8 mouse cellular contexts compared by ENCODE assay signal in genomic region chr10:80248437-80248836, GRCm38 (mm10). TPM values are rescaled to one million over a fixed set of nuclear protein-coding genes. Genes with fewer than 3 reads are reported as not detected.
DNase-seq lines count a peak whose midpoint lies in the region; ATAC-seq and TF ChIP-seq lines count a peak whose summit lies in the region.
"Not testable (repeated sequence)": the region's sequence is repeated elsewhere in the genome, so short reads cannot be mapped to it uniquely, and the experiment has no call there.

No protein-coding gene starts in this region.

- H3K27ac ChIP-seq in ES-Bruce4 (ENCODE audit: insufficient read depth, low read length); heart, embryonic 11.5 days (ENCODE audit: low read depth, low read length); hindbrain, embryonic 16.5 days (ENCODE audit: low read depth, low read length); limb, embryonic 10.5 days; midbrain, embryonic 13.5 days; stomach, embryonic 15.5 days: not testable (repeated sequence)
- peak overlapping the region; percentile 94; the same call in 1 of the 2 replicates for H3K27ac ChIP-seq in liver, embryonic 16.5 days (ENCODE audit: low read length)

- H3K9me3 ChIP-seq in ES-Bruce4 (replicated peaks; ENCODE audit: control insufficient read depth, insufficient read depth, low read length, poor library complexity, severe bottlenecking); erythroblast, embryonic 14.5 days (ENCODE audit: control insufficient read depth, low read length); heart, embryonic 11.5 days (replicated peaks; ENCODE audit: control insufficient read depth, low read length); hindbrain, embryonic 16.5 days (ENCODE audit: control insufficient read depth, low read length); limb, embryonic 10.5 days (replicated peaks); liver, embryonic 16.5 days (replicated peaks; ENCODE audit: control insufficient read depth, low read length); midbrain, embryonic 13.5 days; stomach, embryonic 15.5 days: not testable (repeated sequence)

- ATAC-seq in heart, embryonic 11.5 days (replicated peaks; ENCODE audit: insufficient number of reproducible peaks, low FRiP score, low TSS enrichment); hindbrain, embryonic 16.5 days; liver, embryonic 16.5 days (ENCODE audit: low read depth); midbrain, embryonic 13.5 days; stomach, embryonic 15.5 days (ENCODE audit: insufficient read depth, low FRiP score, low read depth): not testable (repeated sequence)

- H3K4me3 ChIP-seq in ES-Bruce4 (ENCODE audit: low read depth, low read length) = peak overlapping the region; percentile 95; the same call in 1 of the 2 replicates
- H3K4me3 ChIP-seq in erythroblast, embryonic 14.5 days (replicated peaks) = peak overlapping the region; percentile 82
- H3K4me3 ChIP-seq in heart, embryonic 11.5 days (ENCODE audit: low read depth, low read length) = peak overlapping the region; percentile 95
- H3K4me3 ChIP-seq in hindbrain, embryonic 16.5 days (ENCODE audit: low read length) = peak overlapping the region; percentile 81
- peak overlapping the region; percentile 84 for H3K4me3 ChIP-seq in limb, embryonic 10.5 days
- H3K4me3 ChIP-seq in liver, embryonic 16.5 days (ENCODE audit: low read depth, low read length) = peak overlapping the region; percentile 88
- peak overlapping the region; percentile 61; the same call in 1 of the 2 replicates for H3K4me3 ChIP-seq in midbrain, embryonic 13.5 days (replicated peaks)
- peak overlapping the region; percentile 71 for H3K4me3 ChIP-seq in stomach, embryonic 15.5 days (replicated peaks)

- not testable (repeated sequence) for H3K36me3 ChIP-seq in ES-Bruce4 (ENCODE audit: control insufficient read depth, insufficient read depth, low read length, poor library complexity, severe bottlenecking); hindbrain, embryonic 16.5 days (ENCODE audit: control insufficient read depth, insufficient read depth, low read length); liver, embryonic 16.5 days (ENCODE audit: control insufficient read depth, insufficient read depth)
- peaks cover 48% of the 10 kb centered on the region for H3K36me3 ChIP-seq in erythroblast, embryonic 14.5 days (ENCODE audit: control insufficient read depth)
- H3K36me3 ChIP-seq in heart, embryonic 11.5 days (ENCODE audit: control insufficient read depth, insufficient read depth, low read length) = peaks cover 12% of the 10 kb centered on the region
- H3K36me3 ChIP-seq in limb, embryonic 10.5 days = peaks cover 31% of the 10 kb centered on the region
- peaks cover 16% of the 10 kb centered on the region for H3K36me3 ChIP-seq in midbrain, embryonic 13.5 days
- peaks cover 16% of the 10 kb centered on the region for H3K36me3 ChIP-seq in stomach, embryonic 15.5 days

- DNase-seq in limb, embryonic 10.5 days (ENCODE audit: low spot score) = not testable (repeated sequence)

- not testable (repeated sequence) for H3K9ac ChIP-seq in ES-Bruce4 (ENCODE audit: low read depth, poor library complexity, severe bottlenecking); heart, embryonic 11.5 days (ENCODE audit: low read depth, low read length); hindbrain, embryonic 16.5 days (ENCODE audit: low read depth, low read length); midbrain, embryonic 13.5 days (replicated peaks); stomach, embryonic 15.5 days
- peak overlapping the region; percentile 40; the same call in 1 of the 2 replicates for H3K9ac ChIP-seq in liver, embryonic 16.5 days (ENCODE audit: low read depth, low read length)

- peak overlapping the region; percentile 95 for H3K4me2 ChIP-seq in heart, embryonic 11.5 days
- H3K4me2 ChIP-seq in hindbrain, embryonic 16.5 days (ENCODE audit: low read length) = peak overlapping the region; percentile 48
- peak overlapping the region; percentile 87 for H3K4me2 ChIP-seq in liver, embryonic 16.5 days (ENCODE audit: low read depth, low read length)
- H3K4me2 ChIP-seq in midbrain, embryonic 13.5 days (replicated peaks) = peak overlapping the region; percentile 7; the same call in 1 of the 2 replicates
- H3K4me2 ChIP-seq in stomach, embryonic 15.5 days = peak overlapping the region; percentile 71

- H3K4me1 ChIP-seq in ES-Bruce4 (ENCODE audit: control insufficient read depth, insufficient read depth, low read length) = not testable (repeated sequence)
- H3K4me1 ChIP-seq in erythroblast, embryonic 14.5 days (ENCODE audit: control insufficient read depth) = peaks cover 63% of the 10 kb centered on the region
- peaks cover 17% of the 10 kb centered on the region for H3K4me1 ChIP-seq in heart, embryonic 11.5 days (ENCODE audit: control insufficient read depth, insufficient read depth, low read length)
- H3K4me1 ChIP-seq in hindbrain, embryonic 16.5 days (ENCODE audit: control insufficient read depth, insufficient read depth, low read depth, low read length) = peaks cover 17% of the 10 kb centered on the region
- peaks cover 24% of the 10 kb centered on the region for H3K4me1 ChIP-seq in limb, embryonic 10.5 days
- peaks cover 33% of the 10 kb centered on the region for H3K4me1 ChIP-seq in liver, embryonic 16.5 days (ENCODE audit: control insufficient read depth, low read depth, low read length)
- peaks cover 41% of the 10 kb centered on the region for H3K4me1 ChIP-seq in midbrain, embryonic 13.5 days (replicated peaks)
- H3K4me1 ChIP-seq in stomach, embryonic 15.5 days = peaks cover 16% of the 10 kb centered on the region

- not testable (repeated sequence) for H3K27me3 ChIP-seq in ES-Bruce4 (ENCODE audit: control insufficient read depth, insufficient read depth, low read length, poor library complexity, severe bottlenecking); erythroblast, embryonic 14.5 days (ENCODE audit: control insufficient read depth); heart, embryonic 11.5 days (ENCODE audit: control insufficient read depth, insufficient read depth, low read length); hindbrain, embryonic 16.5 days (replicated peaks; ENCODE audit: control insufficient read depth, insufficient read depth, low read length); limb, embryonic 10.5 days (ENCODE audit: low read depth, poor library complexity, severe bottlenecking); liver, embryonic 16.5 days (ENCODE audit: control insufficient read depth, insufficient read depth, low read depth, low read length); midbrain, embryonic 13.5 days; stomach, embryonic 15.5 days (replicated peaks)

- WGBS in heart, embryonic 11.5 days (ENCODE audit: insufficient replicate concordance) = 47% methylated on average over 3 of the region's 3 CpGs
- WGBS in hindbrain, embryonic 16.5 days = 50% methylated on average over 3 of the region's 3 CpGs
- WGBS in limb, embryonic 10.5 days = 46% methylated on average over 3 of the region's 3 CpGs
- 23% methylated on average over 3 of the region's 3 CpGs for WGBS in liver, embryonic 16.5 days (ENCODE audit: insufficient replicate concordance)
- 53% methylated on average over 3 of the region's 3 CpGs for WGBS in midbrain, embryonic 13.5 days
- 35% methylated on average over 3 of the region's 3 CpGs for WGBS in stomach, embryonic 15.5 days

- TF ChIP-seq CTCF in ES-Bruce4 (IDR thresholded peaks at IDR 0.05; ENCODE audit: low read depth, low read length) = not testable (repeated sequence)

- TF ChIP-seq EP300 in ES-Bruce4 (IDR thresholded peaks at IDR 0.05; ENCODE audit: insufficient read depth, low read depth, low read length) = not testable (repeated sequence)

- TF ChIP-seq POLR2A in ES-Bruce4 (IDR thresholded peaks at IDR 0.05; ENCODE audit: insufficient read depth, low read length) = not testable (repeated sequence)

RNA-seq across cellular contexts. Expression of gene Ndufs7, which starts 0.5 kb away (rescaled TPM):
- 63.9 and 72.8 TPM in 2 replicates for polyA plus RNA-seq in ES-Bruce4 (2011; ENCODE audit: insufficient read depth, insufficient read length, low read depth, missing spikeins)
- polyA plus RNA-seq in erythroblast, embryonic 14.5 days (2012) = 19.0 and 28.9 TPM in 2 replicates
- polyA plus RNA-seq in heart, embryonic 11.5 days (2014; fragmentation: Nextera tagmentation; extraction: Ambion mirVana) = 499 and 501 TPM in 2 replicates
- 349 and 361 TPM in 2 replicates for polyA plus RNA-seq in hindbrain, embryonic 16.5 days (2015; fragmentation: Nextera tagmentation; extraction: Ambion mirVana)
- 311 and 345 TPM in 2 replicates for polyA plus RNA-seq in limb, embryonic 10.5 days (2016; fragmentation: Nextera tagmentation; extraction: Ambion mirVana)
- 220 and 223 TPM in 2 replicates for polyA plus RNA-seq in liver, embryonic 16.5 days (2015; fragmentation: Nextera tagmentation; extraction: Ambion mirVana)
- polyA plus RNA-seq in midbrain, embryonic 13.5 days (2015; fragmentation: Nextera tagmentation; extraction: Ambion mirVana) = 244 and 265 TPM in 2 replicates
- 326 and 364 TPM in 2 replicates for polyA plus RNA-seq in stomach, embryonic 15.5 days (2015; fragmentation: Nextera tagmentation; extraction: Ambion mirVana)

RNA-seq across cellular contexts. Expression of gene Gamt, which starts 12.4 kb away (rescaled TPM):
- 0.68 and 0.82 TPM in 2 replicates for polyA plus RNA-seq in ES-Bruce4 (2011; ENCODE audit: insufficient read depth, insufficient read length, low read depth, missing spikeins)
- 0.11 and 0.20 TPM in 2 replicates for polyA plus RNA-seq in erythroblast, embryonic 14.5 days (2012)
- polyA plus RNA-seq in heart, embryonic 11.5 days (2014; fragmentation: Nextera tagmentation; extraction: Ambion mirVana) = 57.2 and 59.0 TPM in 2 replicates
- 31.8 and 32.6 TPM in 2 replicates for polyA plus RNA-seq in hindbrain, embryonic 16.5 days (2015; fragmentation: Nextera tagmentation; extraction: Ambion mirVana)
- 14.4 and 18.4 TPM in 2 replicates for polyA plus RNA-seq in limb, embryonic 10.5 days (2016; fragmentation: Nextera tagmentation; extraction: Ambion mirVana)
- 138 and 166 TPM in 2 replicates for polyA plus RNA-seq in liver, embryonic 16.5 days (2015; fragmentation: Nextera tagmentation; extraction: Ambion mirVana)
- 20.9 and 22.3 TPM in 2 replicates for polyA plus RNA-seq in midbrain, embryonic 13.5 days (2015; fragmentation: Nextera tagmentation; extraction: Ambion mirVana)
- polyA plus RNA-seq in stomach, embryonic 15.5 days (2015; fragmentation: Nextera tagmentation; extraction: Ambion mirVana) = 111 and 148 TPM in 2 replicates

RNA-seq across cellular contexts. Expression of gene Dazap1, which starts 12.8 kb away (rescaled TPM):
- polyA plus RNA-seq in ES-Bruce4 (2011; ENCODE audit: insufficient read depth, insufficient read length, low read depth, missing spikeins) = 175 and 192 TPM in 2 replicates
- polyA plus RNA-seq in erythroblast, embryonic 14.5 days (2012) = 76.5 and 84.5 TPM in 2 replicates
- polyA plus RNA-seq in heart, embryonic 11.5 days (2014; fragmentation: Nextera tagmentation; extraction: Ambion mirVana) = 28.4 and 29.9 TPM in 2 replicates
- 38.4 and 38.5 TPM in 2 replicates for polyA plus RNA-seq in hindbrain, embryonic 16.5 days (2015; fragmentation: Nextera tagmentation; extraction: Ambion mirVana)
- polyA plus RNA-seq in limb, embryonic 10.5 days (2016; fragmentation: Nextera tagmentation; extraction: Ambion mirVana) = 61.2 and 66.2 TPM in 2 replicates
- polyA plus RNA-seq in liver, embryonic 16.5 days (2015; fragmentation: Nextera tagmentation; extraction: Ambion mirVana) = 21.1 and 21.3 TPM in 2 replicates
- polyA plus RNA-seq in midbrain, embryonic 13.5 days (2015; fragmentation: Nextera tagmentation; extraction: Ambion mirVana) = 62.9 and 66.1 TPM in 2 replicates
- 62.4 and 66.4 TPM in 2 replicates for polyA plus RNA-seq in stomach, embryonic 15.5 days (2015; fragmentation: Nextera tagmentation; extraction: Ambion mirVana)

RNA-seq across cellular contexts. Expression of gene Mum1, which starts 22.2 kb away (rescaled TPM):
- polyA plus RNA-seq in ES-Bruce4 (2011; ENCODE audit: insufficient read depth, insufficient read length, low read depth, missing spikeins) = 35.7 and 36.5 TPM in 2 replicates
- 4.2 and 4.7 TPM in 2 replicates for polyA plus RNA-seq in erythroblast, embryonic 14.5 days (2012)
- 34.6 and 38.2 TPM in 2 replicates for polyA plus RNA-seq in heart, embryonic 11.5 days (2014; fragmentation: Nextera tagmentation; extraction: Ambion mirVana)
- polyA plus RNA-seq in hindbrain, embryonic 16.5 days (2015; fragmentation: Nextera tagmentation; extraction: Ambion mirVana) = 38.0 and 38.7 TPM in 2 replicates
- 122 and 128 TPM in 2 replicates for polyA plus RNA-seq in limb, embryonic 10.5 days (2016; fragmentation: Nextera tagmentation; extraction: Ambion mirVana)
- polyA plus RNA-seq in liver, embryonic 16.5 days (2015; fragmentation: Nextera tagmentation; extraction: Ambion mirVana) = 14.6 and 14.8 TPM in 2 replicates
- 91.4 and 98.4 TPM in 2 replicates for polyA plus RNA-seq in midbrain, embryonic 13.5 days (2015; fragmentation: Nextera tagmentation; extraction: Ambion mirVana)
- 58.6 and 66.5 TPM in 2 replicates for polyA plus RNA-seq in stomach, embryonic 15.5 days (2015; fragmentation: Nextera tagmentation; extraction: Ambion mirVana)

RNA-seq across cellular contexts. Expression of gene Rps15, which starts 43.8 kb away (rescaled TPM):
- polyA plus RNA-seq in ES-Bruce4 (2011; ENCODE audit: insufficient read depth, insufficient read length, low read depth, missing spikeins) = 2,641 and 2,952 TPM in 2 replicates
- polyA plus RNA-seq in erythroblast, embryonic 14.5 days (2012) = 998 and 1,528 TPM in 2 replicates
- polyA plus RNA-seq in heart, embryonic 11.5 days (2014; fragmentation: Nextera tagmentation; extraction: Ambion mirVana) = 702 and 828 TPM in 2 replicates
- 491 and 527 TPM in 2 replicates for polyA plus RNA-seq in hindbrain, embryonic 16.5 days (2015; fragmentation: Nextera tagmentation; extraction: Ambion mirVana)
- polyA plus RNA-seq in limb, embryonic 10.5 days (2016; fragmentation: Nextera tagmentation; extraction: Ambion mirVana) = 1,092 and 1,255 TPM in 2 replicates
- 460 and 501 TPM in 2 replicates for polyA plus RNA-seq in liver, embryonic 16.5 days (2015; fragmentation: Nextera tagmentation; extraction: Ambion mirVana)
- polyA plus RNA-seq in midbrain, embryonic 13.5 days (2015; fragmentation: Nextera tagmentation; extraction: Ambion mirVana) = 631 and 653 TPM in 2 replicates
- 904 and 948 TPM in 2 replicates for polyA plus RNA-seq in stomach, embryonic 15.5 days (2015; fragmentation: Nextera tagmentation; extraction: Ambion mirVana)

Comparison
In these comparisons a context has a peak if more than half of its experiments do, and no peak if none do; other contexts are left out.
1. H3K4me2 ChIP-seq: peak in every context shown above with its lines; median percentile 95 in heart, embryonic 11.5 days; 87 in liver, embryonic 16.5 days; 71 in stomach, embryonic 15.5 days; 48 in hindbrain, embryonic 16.5 days; 7 in midbrain, embryonic 13.5 days.